Mouse (Mus musculus): ENCODE data around the gene Olfr267.
A peak's percentile ranks its signal among the peaks of the same experiment; 100 is the strongest.

Gene Olfr267

GRCm38 (mm10) chr4:58787616-58788015, at the start of gene Olfr267:
Gene Olfr267 (minus strand): TSS chr4:58787716.
- no peak for DNase-seq (ENCODE audit: extremely low read depth, insufficient read length, low spot score)

DNA sequence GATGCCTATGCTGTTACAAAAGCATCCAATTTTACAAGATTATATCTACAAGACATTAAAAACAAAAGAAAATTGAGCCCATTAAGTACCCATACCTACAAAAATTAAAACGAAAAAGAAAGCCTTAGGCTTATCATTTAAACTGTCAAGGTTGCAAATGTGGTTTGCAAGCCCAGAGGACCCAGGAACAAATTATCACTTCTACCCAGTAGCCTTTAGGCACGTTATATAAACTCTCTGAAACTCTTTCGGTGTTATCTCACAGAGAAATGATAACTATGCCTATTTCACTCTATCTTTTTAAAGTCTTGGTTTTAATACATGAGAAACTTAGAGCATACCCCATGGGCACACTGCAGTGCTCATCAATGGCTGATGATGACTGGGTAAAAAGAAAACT, 45.4 kb upstream of the Olfr267 start:
- no peak for DNase-seq (ENCODE audit: extremely low read depth, insufficient read length, low spot score)

DNA sequence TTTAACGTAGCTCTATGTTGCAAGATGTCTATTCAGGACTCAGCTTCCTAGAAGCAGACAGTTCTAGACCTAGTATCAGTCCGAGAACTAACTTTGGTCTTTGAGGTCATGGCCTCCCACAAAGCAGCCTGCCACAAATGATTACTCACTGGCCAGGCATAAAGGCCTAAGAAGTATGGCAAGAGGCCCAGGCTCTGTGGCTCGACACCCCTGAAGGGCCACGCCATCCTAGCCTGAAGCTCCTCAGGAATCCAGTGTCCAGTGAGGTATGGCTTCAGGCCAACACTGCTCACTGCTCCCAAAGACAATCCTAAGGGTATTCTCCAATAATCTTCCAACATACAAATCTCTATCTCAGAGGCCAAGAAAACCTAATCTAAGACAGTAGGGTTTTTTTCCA, 38.4 kb upstream of the Olfr267 start:
- DNase-seq (ENCODE audit: extremely low read depth, insufficient read length, low spot score) = peak; percentile 80

DNA sequence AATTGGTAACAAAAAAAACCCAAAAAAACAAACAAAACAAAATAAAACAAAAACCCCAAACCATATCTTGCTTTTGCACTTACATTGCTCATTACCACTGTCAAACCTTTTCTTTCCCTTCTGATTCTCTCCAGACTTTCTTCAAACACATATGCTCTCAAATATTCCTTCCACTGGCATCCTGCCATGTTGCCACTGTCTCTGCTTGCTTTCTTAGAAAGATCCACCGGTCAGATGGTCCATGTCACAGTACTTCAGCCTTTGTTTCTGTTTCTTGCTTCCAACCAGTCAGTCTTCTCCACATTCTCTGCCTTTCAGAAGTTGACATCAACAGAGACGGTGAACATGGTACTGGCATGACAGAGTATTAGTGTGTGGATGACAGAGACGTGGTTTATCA, 857 bp downstream of the Olfr267 start:
- DNase-seq (ENCODE audit: extremely low read depth, insufficient read length, low spot score) = no peak

DNA sequence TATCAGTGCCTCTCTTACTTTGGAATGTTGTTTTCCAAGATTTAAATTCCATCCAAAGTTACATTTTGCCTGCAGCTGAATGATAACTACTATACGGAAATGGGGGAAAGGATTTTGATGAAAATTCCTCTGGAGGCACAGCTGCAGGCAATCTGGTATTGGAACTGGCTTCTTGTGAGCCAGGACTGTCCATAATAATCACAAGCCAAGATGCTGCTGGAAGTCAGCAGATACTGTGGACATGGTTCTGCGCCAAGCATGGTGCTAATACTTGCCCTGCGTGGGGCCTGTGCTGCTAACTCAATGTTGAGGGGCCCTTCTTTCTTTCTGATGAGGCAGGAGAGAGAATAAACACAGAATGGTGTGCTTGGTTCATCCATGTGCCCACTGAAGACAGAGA, 24.1 kb downstream of the Olfr267 start:
- no peak for DNase-seq (ENCODE audit: extremely low read depth, insufficient read length, low spot score)

DNA sequence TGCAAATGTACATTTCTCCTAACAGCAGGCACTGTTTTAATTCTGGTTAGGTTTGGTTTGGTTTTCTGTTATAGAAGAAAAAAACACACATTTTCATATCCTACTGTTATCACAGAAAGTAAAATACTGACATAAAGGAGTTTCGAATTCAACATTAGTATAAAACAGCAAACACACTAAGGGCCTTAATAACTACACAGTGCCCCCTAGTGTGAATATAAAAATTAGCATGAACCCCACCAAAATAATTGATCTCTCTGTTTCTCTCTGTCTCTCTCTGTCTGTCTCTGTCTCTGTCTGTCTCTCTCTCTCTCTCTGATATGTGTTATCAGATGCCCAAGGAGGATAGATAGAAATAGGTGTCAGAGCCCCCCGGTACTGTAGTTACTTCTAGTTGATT, 38.0 kb downstream of the Olfr267 start:
- DNase-seq (ENCODE audit: extremely low read depth, insufficient read length, low spot score) = no peak

DNA sequence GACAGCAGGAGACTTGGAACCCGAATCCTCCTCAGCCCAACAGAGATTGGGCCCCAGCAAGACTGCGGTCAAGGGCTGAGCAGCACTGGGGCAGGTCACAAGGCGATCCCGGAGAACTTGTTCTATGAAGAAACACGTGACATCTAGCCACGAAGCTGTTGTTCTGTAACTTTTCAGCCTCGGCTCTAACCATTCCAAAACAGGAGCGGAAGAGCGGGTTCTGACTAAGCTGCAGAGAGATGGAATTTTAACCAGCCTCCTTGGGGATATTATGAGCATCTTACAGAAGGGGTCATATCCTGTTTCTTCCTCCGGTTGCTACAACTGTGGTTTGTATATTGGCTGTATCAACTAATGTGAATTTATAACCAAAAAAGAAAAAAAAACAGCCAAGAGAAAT, 38.4 kb downstream of the Olfr267 start:
- DNase-seq (ENCODE audit: extremely low read depth, insufficient read length, low spot score) = peak; percentile 67

GRCm38 (mm10) chr4:58745583-58746222, 41.8 kb downstream of the Olfr267 start:
- no peak for DNase-seq (ENCODE audit: extremely low read depth, insufficient read length, low spot score)

GRCm38 (mm10) chr4:58736867-58737633, 50.5 kb downstream of the Olfr267 start:
- no peak for DNase-seq (ENCODE audit: extremely low read depth, insufficient read length, low spot score)

Data from 3134 (cell line).